Mouse (Mus musculus) neural tube, embryonic 13.5 days (tissue): ENCODE results near the gene Poc1a. TPM values are rescaled to one million over a fixed set of nuclear protein-coding genes. Genes with fewer than 3 reads are reported as not detected.
A peak's percentile ranks its signal among the peaks of the same experiment; 100 is the strongest.

ENCODE experiments used
- ATAC-seq: fragments of 200-750 bp; cut with Nextera tagmentation; 2 replicates; pipeline ENCODE4 v1.8.0; 2017; ENCODE audit warnings: low read depth, mild to moderate bottlenecking, moderate TSS enrichment, moderate library complexity
- H3K27ac ChIP-seq: fragments of 300-500 bp; sonication (generic); replicated peaks from 2 replicates; pipeline ENCODE4 v1.5.1; 2015; ENCODE audit warnings: moderate library complexity, mild to moderate bottlenecking, inconsistent platforms
- H3K27me3 ChIP-seq: fragments of 300-500 bp; sonication (generic); 2 replicates; pipeline ENCODE4 v1.6.1; 2015; ENCODE audit warnings: mild to moderate bottlenecking, inconsistent platforms
- H3K36me3 ChIP-seq: fragments of 300-500 bp; sonication (generic); 2 replicates; pipeline ENCODE4 v1.6.1; 2015; ENCODE audit warnings: mild to moderate bottlenecking, inconsistent platforms
- H3K4me1 ChIP-seq: fragments of 300-500 bp; sonication (generic); replicated peaks from 2 replicates; pipeline ENCODE4 v1.6.1; 2015; ENCODE audit warnings: inconsistent platforms
- H3K4me2 ChIP-seq: fragments of 300-500 bp; sonication (generic); 2 replicates; pipeline ENCODE4 v1.6.1; 2015; ENCODE audit warnings: inconsistent platforms, mild to moderate bottlenecking, moderate library complexity
- H3K4me3 ChIP-seq: fragments of 300-500 bp; sonication (generic); 2 replicates; pipeline ENCODE4 v1.5.1; 2015; ENCODE audit warnings: mild to moderate bottlenecking, inconsistent platforms
- H3K9ac ChIP-seq: fragments of 300-500 bp; sonication (generic); 2 replicates; pipeline ENCODE4 v1.6.1; 2015; ENCODE audit warnings: moderate library complexity, mild to moderate bottlenecking, inconsistent platforms
- H3K9me3 ChIP-seq: fragments of 300-500 bp; sonication (generic); 2 replicates; pipeline ENCODE4 v1.6.1; 2016; ENCODE audit warnings: inconsistent platforms
- WGBS: fragments of 180-500 bp; shearing (Covaris S2); methylation state at CpG from one replicate; pipeline ENCODE4 v1.1.7; 2015; 5-methylcytosine and 5-hydroxymethylcytosine counted together
- polyA plus RNA-seq: library from polyadenylated mRNA; unstranded; fragments of >200 nt; fragmentation: Nextera tagmentation; extraction: Ambion mirVana; gene quantifications from 2 replicates; pipeline ENCODE4 v1.2.1, GENCODE M21; 2015

The Poc1a gene
- polyA plus RNA-seq, 1 experiment from 2014 or later = 8.0 TPM

- 90% methylated on average over 9 of the region's 9 CpGs for whole genome bisulfite sequencing
- no peak for ATAC-seq
- Histone ChIP-seq H3K4me2 (no peak overlapping the region), H3K9me3 (no peaks in the 10 kb centered on the region), H3K27me3 (no peaks in the 10 kb centered on the region), H3K4me1 (peaks cover 49% of the 10 kb centered on the region), H3K36me3 (no peaks in the 10 kb centered on the region), H3K9ac (no peak overlapping the region), H3K27ac (no peak overlapping the region), H3K4me3 (no peak overlapping the region)
These were observed 61.7 kb downstream of the Poc1a start for GRCm38 (mm10) chr9:106342573-106342972.

- no peaks in the 10 kb centered on the region for H3K27me3 ChIP-seq
- no peak overlapping the region for H3K4me2 ChIP-seq
- no peaks in the 10 kb centered on the region for H3K36me3 ChIP-seq
- no peak overlapping the region for H3K4me3 ChIP-seq
- no peak for ATAC-seq
- H3K9ac ChIP-seq = no peak overlapping the region
- H3K27ac ChIP-seq = no peak overlapping the region
- 61% methylated on average over 6 of the region's 6 CpGs for WGBS
- H3K9me3 ChIP-seq = no peaks in the 10 kb centered on the region
- peaks cover 23% of the 10 kb centered on the region for H3K4me1 ChIP-seq
These were observed 64.3 kb downstream of the Poc1a start for GRCm38 (mm10) chr9:106345167-106345566.

- Histone ChIP-seq H3K4me3 (no peak overlapping the region), H3K27ac (no peak overlapping the region), H3K36me3 (no peaks in the 10 kb centered on the region), H3K4me2 (no peak overlapping the region), H3K9ac (no peak overlapping the region), H3K27me3 (no peaks in the 10 kb centered on the region), H3K9me3 (no peaks in the 10 kb centered on the region), H3K4me1 (peaks cover 23% of the 10 kb centered on the region)
- ATAC-seq = no peak
- 78% methylated on average over 6 of the region's 6 CpGs for WGBS
These were observed 64.8 kb downstream of the Poc1a start for GRCm38 (mm10) chr9:106345630-106346029.

GRCm38 (mm10) chr9:106348281-106348680 is 67.4 kb downstream of the Poc1a start:
- Histone ChIP-seq H3K4me3 (no peak overlapping the region), H3K36me3 (no peaks in the 10 kb centered on the region), H3K27me3 (no peaks in the 10 kb centered on the region), H3K27ac (no peak overlapping the region), H3K9me3 (no peaks in the 10 kb centered on the region), H3K9ac (no peak overlapping the region), H3K4me1 (peaks cover 11% of the 10 kb centered on the region; the same call in 1 of the 2 replicates), H3K4me2 (no peak overlapping the region)
- ATAC-seq = no peak
- 70% methylated on average over 10 of the region's 10 CpGs for WGBS

GRCm38 (mm10) chr9:106349075-106349474 is 68.2 kb downstream of the Poc1a start:
- H3K9ac ChIP-seq = no peak overlapping the region
- H3K4me1 ChIP-seq = peaks cover 11% of the 10 kb centered on the region; the same call in 1 of the 2 replicates
- 67% methylated on average over 2 of the region's 2 CpGs for WGBS
- H3K4me2 ChIP-seq = no peak overlapping the region
- ATAC-seq = peak; percentile 51; the same call in 1 of the 2 replicates
- no peaks in the 10 kb centered on the region for H3K9me3 ChIP-seq
- H3K27me3 ChIP-seq = no peaks in the 10 kb centered on the region
- no peak overlapping the region for H3K27ac ChIP-seq
- no peak overlapping the region for H3K4me3 ChIP-seq
- no peaks in the 10 kb centered on the region for H3K36me3 ChIP-seq

GRCm38 (mm10) chr9:106351178-106351577 is 70.3 kb downstream of the Poc1a start:
- Histone ChIP-seq H3K9me3 (no peaks in the 10 kb centered on the region), H3K4me3 (no peak overlapping the region), H3K4me1 (peaks cover 6% of the 10 kb centered on the region), H3K27me3 (no peaks in the 10 kb centered on the region), H3K27ac (no peak overlapping the region), H3K9ac (no peak overlapping the region), H3K36me3 (no peaks in the 10 kb centered on the region), H3K4me2 (no peak overlapping the region)
- 74% methylated on average over 6 of the region's 6 CpGs for WGBS
- ATAC-seq = no peak

GRCm38 (mm10) chr9:106353779-106354178 is 72.9 kb downstream of the Poc1a start:
- no peak overlapping the region for H3K27ac ChIP-seq
- H3K27me3 ChIP-seq = no peaks in the 10 kb centered on the region
- H3K4me1 ChIP-seq = peaks cover 8% of the 10 kb centered on the region
- ATAC-seq = no peak
- H3K9ac ChIP-seq = no peak overlapping the region
- H3K9me3 ChIP-seq = no peaks in the 10 kb centered on the region
- no peak overlapping the region for H3K4me3 ChIP-seq
- H3K4me2 ChIP-seq = no peak overlapping the region
- H3K36me3 ChIP-seq = no peaks in the 10 kb centered on the region
- WGBS = 72% methylated on average over 6 of the region's 6 CpGs

GRCm38 (mm10) chr9:106354810-106355209 is 73.9 kb downstream of the Poc1a start:
- no peaks in the 10 kb centered on the region for H3K9me3 ChIP-seq
- WGBS = 89% methylated on average over 6 of the region's 6 CpGs
- H3K27ac ChIP-seq = no peak overlapping the region
- H3K4me3 ChIP-seq = no peak overlapping the region
- H3K36me3 ChIP-seq = no peaks in the 10 kb centered on the region
- ATAC-seq = no peak
- peaks cover 8% of the 10 kb centered on the region for H3K4me1 ChIP-seq
- no peak overlapping the region for H3K4me2 ChIP-seq
- no peak overlapping the region for H3K9ac ChIP-seq
- H3K27me3 ChIP-seq = no peaks in the 10 kb centered on the region

GRCm38 (mm10) chr9:106355217-106355974 is 74.5 kb downstream of the Poc1a start:
- 69% methylated on average over 10 of the region's 10 CpGs for WGBS
- Histone ChIP-seq H3K36me3 (no peaks in the 10 kb centered on the region), H3K9me3 (no peaks in the 10 kb centered on the region), H3K9ac (no peak overlapping the region), H3K27me3 (no peaks in the 10 kb centered on the region), H3K27ac (peak overlapping the region; percentile 38; the same call in 1 of the 2 replicates), H3K4me1 (peaks cover 8% of the 10 kb centered on the region), H3K4me2 (no peak overlapping the region), H3K4me3 (no peak overlapping the region)
- ATAC-seq = no peak

- no peak overlapping the region for H3K4me3 ChIP-seq
- H3K9ac ChIP-seq = 0 out of 2 replicates have a peak overlapping the region, but pooled peaks have one; percentile 12
- H3K4me1 ChIP-seq = peaks cover 8% of the 10 kb centered on the region
- H3K36me3 ChIP-seq = no peaks in the 10 kb centered on the region
- H3K27me3 ChIP-seq = no peaks in the 10 kb centered on the region
- no peak overlapping the region for H3K4me2 ChIP-seq
- peak overlapping the region; percentile 38; the same call in 1 of the 2 replicates for H3K27ac ChIP-seq
- 0 out of 2 replicates have a peak, but pooled peaks have one; percentile 4 for ATAC-seq
- H3K9me3 ChIP-seq = no peaks in the 10 kb centered on the region
These were observed 75.1 kb downstream of the Poc1a start for GRCm38 (mm10) chr9:106355975-106356286.

GRCm38 (mm10) chr9:106356323-106356844 is 75.5 kb downstream of the Poc1a start:
- 52% methylated on average over 10 of the region's 10 CpGs for WGBS
- no peaks in the 10 kb centered on the region for H3K27me3 ChIP-seq
- no peak overlapping the region for H3K4me2 ChIP-seq
- peak; percentile 32; the same call in 1 of the 2 replicates for ATAC-seq
- no peaks in the 10 kb centered on the region for H3K9me3 ChIP-seq
- H3K4me3 ChIP-seq = no peak overlapping the region
- H3K4me1 ChIP-seq = peaks cover 8% of the 10 kb centered on the region
- 0 out of 2 replicates have a peak overlapping the region, but pooled peaks have one; percentile 12 for H3K9ac ChIP-seq
- peak overlapping the region; percentile 38; the same call in 1 of the 2 replicates for H3K27ac ChIP-seq
- no peaks in the 10 kb centered on the region for H3K36me3 ChIP-seq

GRCm38 (mm10) chr9:106357167-106357566 is 76.3 kb downstream of the Poc1a start:
- Histone ChIP-seq H3K36me3 (no peaks in the 10 kb centered on the region), H3K4me1 (peaks cover 8% of the 10 kb centered on the region), H3K9ac (no peak overlapping the region), H3K9me3 (no peaks in the 10 kb centered on the region), H3K4me3 (no peak overlapping the region), H3K27me3 (no peaks in the 10 kb centered on the region), H3K4me2 (no peak overlapping the region), H3K27ac (no peak overlapping the region)
- ATAC-seq = no peak
- WGBS = 77% methylated on average over 3 of the region's 3 CpGs
